Mouse (Mus musculus) intestine, postnatal 0 days (tissue): ENCODE measurements around the gene Mul1. TPM values are rescaled to one million over a fixed set of nuclear protein-coding genes. Genes with fewer than 3 reads are reported as not detected.

Experiments
- ATAC-seq: fragments of 200-750 bp; cut with Nextera tagmentation; 2 replicates; pipeline ENCODE4 v1.8.0; 2017; ENCODE audit warnings: mild to moderate bottlenecking, moderate TSS enrichment, moderate library complexity
- H3K27ac ChIP-seq: fragments of 300-500 bp; sonication (generic); 2 replicates; pipeline ENCODE4 v1.5.1; 2014; ENCODE audit warnings: mild to moderate bottlenecking, low read depth, low read length, moderate library complexity
- H3K27me3 ChIP-seq: fragments of 300-500 bp; sonication (generic); replicated peaks from 2 replicates; pipeline ENCODE4 v1.6.1; 2014; ENCODE audit warnings: low read length, mixed read lengths; ENCODE audit not compliant: control insufficient read depth, insufficient read depth
- H3K36me3 ChIP-seq: fragments of 300-500 bp; sonication (generic); 2 replicates; pipeline ENCODE4 v1.6.1; 2014; ENCODE audit warnings: mild to moderate bottlenecking, moderate library complexity; ENCODE audit not compliant: control insufficient read depth, insufficient read depth
- H3K4me1 ChIP-seq: fragments of 300-500 bp; sonication (generic); replicated peaks from 2 replicates; pipeline ENCODE4 v1.6.1; 2014; ENCODE audit warnings: antibody characterized with exemption, low read length, mixed read lengths; ENCODE audit not compliant: control insufficient read depth, insufficient read depth
- H3K4me2 ChIP-seq: fragments of 300-500 bp; sonication (generic); replicated peaks from 2 replicates; pipeline ENCODE4 v1.6.1; 2014; ENCODE audit warnings: low read depth, mild to moderate bottlenecking, moderate library complexity
- H3K4me3 ChIP-seq: fragments of 300-500 bp; sonication (generic); 2 replicates; pipeline ENCODE4 v1.5.1; 2014; ENCODE audit warnings: low read depth, low read length
- H3K9ac ChIP-seq: fragments of 300-500 bp; sonication (generic); 2 replicates; pipeline ENCODE4 v1.6.1; 2014; ENCODE audit warnings: mild to moderate bottlenecking, low read depth, low read length
- H3K9me3 ChIP-seq: fragments of 300-500 bp; sonication (generic); 2 replicates; pipeline ENCODE4 v1.6.1; 2016; ENCODE audit warnings: mixed run types; ENCODE audit not compliant: control insufficient read depth
- CTCF ChIP-seq: sonication (generic); IDR thresholded peaks from 2 replicates; pipeline ENCODE4 v1.5.1; 2016; ENCODE audit warnings: low read depth, mild to moderate bottlenecking, control low read depth, antibody characterized with exemption, moderate library complexity
- WGBS: fragments of 180-500 bp; shearing (Covaris S2); extraction: QIAGEN DNeasy Blood & Tissue Kit; methylation state at CpG from one replicate; pipeline ENCODE4 v1.1.7; 2014; 5-methylcytosine and 5-hydroxymethylcytosine counted together
- polyA plus RNA-seq: library from polyadenylated mRNA; unstranded; fragments of >200 nt; fragmentation: Nextera tagmentation; extraction: Ambion mirVana; gene quantifications from 2 replicates; pipeline ENCODE4 v1.2.1, GENCODE M21; 2015

Mul1 gene
- polyA plus RNA-seq, 1 experiment from 2014 or later = 34.7 TPM

- H3K27me3 ChIP-seq = no peaks in the 10 kb centered on the region
- H3K4me3 ChIP-seq = peak overlapping the region; percentile 94; the same call in 1 of the 2 replicates
- H3K9me3 ChIP-seq = no peaks in the 10 kb centered on the region
- H3K27ac ChIP-seq = no peak overlapping the region
- WGBS = 29% methylated on average over 4 of the region's 4 CpGs
- ATAC-seq = no peak
- 0 out of 2 replicates have a peak overlapping the region, but pooled peaks have one; percentile 92 for H3K4me2 ChIP-seq
- peaks cover 5% of the 10 kb centered on the region; the same call in 1 of the 2 replicates for H3K4me1 ChIP-seq
- no peak for TF ChIP-seq CTCF
- H3K36me3 ChIP-seq = no peaks in the 10 kb centered on the region
- no peak overlapping the region for H3K9ac ChIP-seq
Measured at GRCm38 (mm10) chr4:138457091-138457490, 22.6 kb downstream of the Mul1 start.

- Histone ChIP-seq H3K4me2 (no peak overlapping the region), H3K4me1 (peaks cover 5% of the 10 kb centered on the region; the same call in 1 of the 2 replicates), H3K36me3 (no peaks in the 10 kb centered on the region), H3K9me3 (no peaks in the 10 kb centered on the region), H3K4me3 (no peak overlapping the region), H3K9ac (no peak overlapping the region), H3K27ac (no peak overlapping the region), H3K27me3 (no peaks in the 10 kb centered on the region)
- no peak for ATAC-seq
- 85% methylated on average over 7 of the region's 7 CpGs for WGBS
- TF ChIP-seq CTCF = no peak
Measured at GRCm38 (mm10) chr4:138458171-138458570, 23.7 kb downstream of the Mul1 start.

GRCm38 (mm10) chr4:138458735-138459440 is 24.4 kb downstream of the Mul1 start:
- no peak overlapping the region for H3K4me2 ChIP-seq
- H3K9ac ChIP-seq = no peak overlapping the region
- 71% methylated on average over 5 of the region's 5 CpGs for WGBS
- H3K27ac ChIP-seq = no peak overlapping the region
- peaks cover 6% of the 10 kb centered on the region; the same call in 1 of the 2 replicates for H3K4me1 ChIP-seq
- TF ChIP-seq CTCF = no peak
- H3K9me3 ChIP-seq = no peaks in the 10 kb centered on the region
- ATAC-seq = no peak
- no peak overlapping the region for H3K4me3 ChIP-seq
- no peaks in the 10 kb centered on the region for H3K27me3 ChIP-seq
- no peaks in the 10 kb centered on the region for H3K36me3 ChIP-seq

GRCm38 (mm10) chr4:138459775-138460174 is 25.3 kb downstream of the Mul1 start:
- Histone ChIP-seq H3K36me3 (no peaks in the 10 kb centered on the region), H3K4me1 (peaks cover 10% of the 10 kb centered on the region), H3K4me3 (no peak overlapping the region), H3K27me3 (no peaks in the 10 kb centered on the region), H3K9ac (no peak overlapping the region), H3K9me3 (no peaks in the 10 kb centered on the region), H3K27ac (no peak overlapping the region), H3K4me2 (peak overlapping the region; percentile 27; the same call in 1 of the 2 replicates)
- TF ChIP-seq CTCF = peak; percentile 43
- ATAC-seq = no peak
- WGBS = 51% methylated on average over 6 of the region's 6 CpGs

- no peak overlapping the region for H3K9ac ChIP-seq
- 29% methylated on average over 9 of the region's 9 CpGs for WGBS
- no peak for TF ChIP-seq CTCF
- no peak for ATAC-seq
- H3K4me3 ChIP-seq = no peak overlapping the region
- no peaks in the 10 kb centered on the region for H3K9me3 ChIP-seq
- H3K27me3 ChIP-seq = no peaks in the 10 kb centered on the region
- peaks cover 10% of the 10 kb centered on the region for H3K4me1 ChIP-seq
- no peak overlapping the region for H3K27ac ChIP-seq
- no peaks in the 10 kb centered on the region for H3K36me3 ChIP-seq
- no peak overlapping the region for H3K4me2 ChIP-seq
Measured at GRCm38 (mm10) chr4:138460910-138461309, 26.4 kb downstream of the Mul1 start.

GRCm38 (mm10) chr4:138461471-138461870 is 27.0 kb downstream of the Mul1 start:
- WGBS = 95% methylated on average over 5 of the region's 5 CpGs
- no peak for ATAC-seq

More at GRCm38 (mm10) chr4:138461471-138461870, 27.0 kb downstream of the Mul1 start:
- H3K9ac ChIP-seq = no peak overlapping the region
- no peaks in the 10 kb centered on the region for H3K27me3 ChIP-seq
- no peak for TF ChIP-seq CTCF
- no peak overlapping the region for H3K27ac ChIP-seq
- no peak overlapping the region for H3K4me3 ChIP-seq
- H3K9me3 ChIP-seq = no peaks in the 10 kb centered on the region
- H3K4me2 ChIP-seq = no peak overlapping the region
- no peaks in the 10 kb centered on the region for H3K36me3 ChIP-seq
- H3K4me1 ChIP-seq = peaks cover 10% of the 10 kb centered on the region
